Mouse (Mus musculus): ENCODE measurements at regions not wholly inside any gene's neighbourhood (a gene's known extent, or its start where the extent isn't known, plus 50 kb on each side); places are given as distances from the start of the nearest gene placed in this dataset.
A peak's percentile ranks its signal among the peaks of the same experiment; 100 is the strongest.

DNA sequence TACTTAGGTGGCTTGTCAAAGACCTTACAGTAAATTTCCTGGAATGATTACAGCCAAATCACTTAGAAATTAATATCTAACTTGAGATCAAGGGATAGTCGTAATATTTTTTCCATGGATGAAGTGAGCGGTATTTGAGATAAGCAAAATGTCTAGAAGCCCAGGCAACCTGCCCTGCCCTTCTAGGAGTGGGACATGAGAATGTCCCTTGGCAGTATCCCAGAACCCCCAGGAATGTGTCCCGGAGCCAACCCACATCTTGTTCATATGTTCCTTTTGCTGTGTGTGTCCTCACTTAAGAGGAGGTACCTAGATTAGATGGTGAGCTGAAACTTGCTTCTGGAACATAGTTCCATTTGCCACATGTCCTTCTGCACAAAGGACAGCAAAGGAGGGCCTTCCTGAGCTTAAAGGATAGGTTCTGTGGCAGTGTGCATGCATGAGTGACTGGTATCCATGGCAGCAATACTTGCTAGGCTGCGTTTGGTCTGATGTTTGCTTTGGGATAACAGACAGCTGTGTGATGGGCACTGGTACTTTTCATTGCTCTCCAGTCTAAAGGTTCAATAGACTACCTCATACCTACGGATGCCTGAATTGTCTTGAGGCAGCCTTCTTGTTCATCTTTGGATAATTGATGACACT, 231.0 kb upstream of the Krr1 start:
- H3K27ac ChIP-seq (replicated peaks) = no peak overlapping the region
- peaks cover 5% of the 10 kb centered on the region; the same call in 1 of the 2 replicates for H3K4me1 ChIP-seq (replicated peaks)
- WGBS = 55% methylated on average over 5 of the region's 5 CpGs
- ATAC-seq (ENCODE audit: low FRiP score, low read depth) = no peak
- H3K36me3 ChIP-seq = no peaks in the 10 kb centered on the region
- no peak overlapping the region for H3K9ac ChIP-seq
- no peaks in the 10 kb centered on the region for H3K27me3 ChIP-seq
- no peaks in the 10 kb centered on the region for H3K9me3 ChIP-seq
- no peak overlapping the region for H3K4me3 ChIP-seq
- no peak overlapping the region for H3K4me2 ChIP-seq

DNA sequence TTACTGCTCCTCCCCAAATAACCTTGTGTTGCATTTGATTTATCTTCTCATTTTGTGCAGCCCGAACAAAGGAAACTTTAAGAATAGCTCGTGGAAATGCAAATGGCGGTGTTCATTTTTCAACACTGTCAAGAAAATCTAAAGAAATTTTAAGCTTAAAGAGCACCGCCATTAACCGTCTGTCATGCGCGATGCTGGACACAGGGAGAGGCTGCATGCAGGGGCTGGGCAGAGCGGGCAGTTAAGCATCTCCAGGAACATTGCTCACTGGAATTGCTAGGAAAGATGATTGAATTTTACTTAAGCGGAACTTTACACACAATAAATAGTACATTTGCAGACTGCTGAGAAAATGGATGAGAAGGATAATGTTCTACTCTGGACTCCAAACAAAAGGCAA, 229.2 kb upstream of the Krr1 start:
- ATAC-seq (ENCODE audit: low FRiP score, low read depth) = no peak
- WGBS = 40% methylated on average over 9 of the region's 9 CpGs
- no peaks in the 10 kb centered on the region for H3K36me3 ChIP-seq
- H3K27me3 ChIP-seq = no peaks in the 10 kb centered on the region
- H3K27ac ChIP-seq (replicated peaks) = no peak overlapping the region
- no peak overlapping the region for H3K9ac ChIP-seq
- peaks cover 5% of the 10 kb centered on the region; the same call in 1 of the 2 replicates for H3K4me1 ChIP-seq (replicated peaks)
- H3K9me3 ChIP-seq = no peaks in the 10 kb centered on the region
- H3K4me2 ChIP-seq = 0 out of 2 replicates have a peak overlapping the region, but pooled peaks have one; percentile 5
- H3K4me3 ChIP-seq = no peak overlapping the region

- Histone ChIP-seq H3K36me3 (no peaks in the 10 kb centered on the region), H3K4me2 (no peak overlapping the region), H3K9ac (no peak overlapping the region), H3K4me3 (no peak overlapping the region), H3K27me3 (no peaks in the 10 kb centered on the region), H3K4me1 (replicated peaks) (peaks cover 5% of the 10 kb centered on the region; the same call in 1 of the 2 replicates), H3K9me3 (no peaks in the 10 kb centered on the region), H3K27ac (replicated peaks) (no peak overlapping the region)
- WGBS = 92% methylated on average over 3 of the region's 3 CpGs
- ATAC-seq (ENCODE audit: low FRiP score, low read depth) = no peak
These were observed 227.3 kb upstream of the Krr1 start for GRCm38 (mm10) chr10:111745116-111745515.

- ATAC-seq (ENCODE audit: low FRiP score, low read depth) = 0 out of 2 replicates have a peak, but pooled peaks have one; percentile 43
- no peaks in the 10 kb centered on the region for H3K9me3 ChIP-seq
- WGBS = 77% methylated on average over 12 of the region's 12 CpGs
These were observed 226.2 kb upstream of the Krr1 start for GRCm38 (mm10) chr10:111746067-111746878.

DNA sequence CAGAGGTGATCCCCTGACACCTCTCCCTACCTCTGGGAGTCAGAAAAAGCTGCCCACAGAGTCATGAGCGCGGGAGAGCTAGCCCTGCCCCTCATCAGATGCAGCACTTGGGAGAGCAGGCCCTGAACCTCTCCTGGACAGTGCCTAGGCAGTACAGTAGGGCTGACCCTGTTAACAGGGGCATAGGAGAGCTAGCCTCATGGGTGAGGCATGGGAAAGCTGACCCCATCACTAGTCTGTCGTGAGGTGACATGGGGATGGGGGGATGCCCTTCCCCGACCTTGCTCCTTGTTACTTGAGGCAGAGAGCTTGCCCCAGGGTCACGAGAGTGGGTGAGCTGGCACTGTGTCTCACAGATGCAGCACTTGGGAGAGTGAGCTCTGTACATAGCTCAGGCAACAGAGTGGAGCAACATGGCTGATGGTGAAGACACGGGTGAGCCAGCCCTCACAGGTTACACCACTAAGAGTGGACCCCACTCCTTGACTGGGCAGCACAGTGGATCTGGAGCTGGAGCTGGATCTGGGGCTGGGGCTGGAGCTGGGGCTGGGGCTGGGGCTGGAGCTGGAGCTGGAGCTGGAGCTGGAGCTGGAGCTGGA, 225.5 kb upstream of the Krr1 start:
- peak; percentile 37; the same call in 1 of the 2 replicates for ATAC-seq (ENCODE audit: low FRiP score, low read depth)
- no peak overlapping the region for H3K9ac ChIP-seq
- WGBS = 89% methylated on average over 6 of the region's 6 CpGs
- no peak overlapping the region for H3K27ac ChIP-seq (replicated peaks)
- no peaks in the 10 kb centered on the region for H3K27me3 ChIP-seq
- no peak overlapping the region for H3K4me2 ChIP-seq
- no peaks in the 10 kb centered on the region for H3K9me3 ChIP-seq
- H3K36me3 ChIP-seq = no peaks in the 10 kb centered on the region
- no peak overlapping the region for H3K4me3 ChIP-seq
- H3K4me1 ChIP-seq (replicated peaks) = no peaks in the 10 kb centered on the region

More at GRCm38 (mm10) chr10:111746067-111746878, 226.2 kb upstream of the Krr1 start:
- H3K4me2 ChIP-seq = no peak overlapping the region
- H3K4me1 ChIP-seq (replicated peaks) = 0 out of 2 replicates have a peak, but pooled peaks cover 4% of the 10 kb centered on the region
- no peaks in the 10 kb centered on the region for H3K36me3 ChIP-seq
- H3K4me3 ChIP-seq = no peak overlapping the region
- H3K9ac ChIP-seq = no peak overlapping the region
- no peak overlapping the region for H3K27ac ChIP-seq (replicated peaks)
- no peaks in the 10 kb centered on the region for H3K27me3 ChIP-seq

DNA sequence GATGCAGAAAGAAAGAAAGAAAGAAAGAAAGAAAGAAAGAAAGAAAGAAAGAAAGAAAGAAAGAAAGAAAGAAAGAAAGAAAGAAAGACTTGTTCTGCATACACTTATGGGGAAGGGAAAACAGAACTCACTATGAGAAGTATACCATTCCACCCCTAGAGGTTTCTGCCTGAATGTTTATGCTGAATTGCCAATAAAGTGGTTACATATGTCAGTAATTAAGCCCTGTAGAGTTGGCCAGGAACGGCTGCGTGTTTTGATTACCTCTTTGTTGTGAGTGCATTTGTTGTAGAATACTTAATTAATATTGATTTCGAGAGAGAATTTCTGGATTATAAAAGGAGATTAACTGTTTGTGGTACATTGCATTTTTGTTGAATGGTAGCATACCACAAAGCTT, 224.0 kb upstream of the Krr1 start:
- Histone ChIP-seq H3K27me3 (no peaks in the 10 kb centered on the region), H3K4me3 (no peak overlapping the region), H3K4me2 (no peak overlapping the region), H3K27ac (replicated peaks) (no peak overlapping the region), H3K4me1 (replicated peaks) (no peaks in the 10 kb centered on the region), H3K36me3 (no peaks in the 10 kb centered on the region), H3K9me3 (no peaks in the 10 kb centered on the region), H3K9ac (no peak overlapping the region)
- 35% methylated on average over 3 of the region's 3 CpGs for WGBS
- ATAC-seq (ENCODE audit: low FRiP score, low read depth) = no peak

DNA sequence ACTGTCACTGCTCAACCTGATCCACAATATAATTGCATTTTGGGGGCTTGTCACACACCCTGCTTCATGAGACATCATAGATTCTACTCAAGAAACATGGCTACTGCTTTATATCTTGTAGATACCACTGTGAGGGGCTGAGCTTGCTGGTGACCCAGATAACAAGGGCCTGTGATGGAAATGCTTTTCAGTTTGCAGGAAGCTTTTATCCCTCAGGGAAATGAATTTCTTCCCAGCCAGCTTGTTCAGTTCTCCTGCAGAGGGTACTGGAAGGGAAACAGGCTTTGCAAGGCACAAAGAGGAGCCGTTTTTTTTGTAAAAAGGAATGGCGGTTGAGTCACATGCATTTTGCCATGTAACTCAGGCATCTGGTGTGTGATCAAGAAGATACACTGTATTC, 218.8 kb upstream of the Krr1 start:
- H3K4me1 ChIP-seq (replicated peaks) = no peaks in the 10 kb centered on the region
- no peak overlapping the region for H3K9ac ChIP-seq
- no peak overlapping the region for H3K4me2 ChIP-seq
- WGBS = 83% methylated on average over 2 of the region's 2 CpGs
- no peaks in the 10 kb centered on the region for H3K36me3 ChIP-seq
- no peaks in the 10 kb centered on the region for H3K27me3 ChIP-seq
- no peak overlapping the region for H3K27ac ChIP-seq (replicated peaks)
- no peaks in the 10 kb centered on the region for H3K9me3 ChIP-seq
- no peak overlapping the region for H3K4me3 ChIP-seq
- ATAC-seq (ENCODE audit: low FRiP score, low read depth) = no peak

GRCm38 (mm10) chr10:111755964-111756363, 216.5 kb upstream of the Krr1 start:
- Histone ChIP-seq H3K9ac (no peak overlapping the region), H3K9me3 (no peaks in the 10 kb centered on the region), H3K4me2 (no peak overlapping the region), H3K4me3 (no peak overlapping the region), H3K36me3 (no peaks in the 10 kb centered on the region), H3K27me3 (no peaks in the 10 kb centered on the region), H3K4me1 (replicated peaks) (no peaks in the 10 kb centered on the region), H3K27ac (replicated peaks) (no peak overlapping the region)
- no peak for ATAC-seq (ENCODE audit: low FRiP score, low read depth)
- WGBS = 89% methylated on average over 1 of the region's 1 CpGs

DNA sequence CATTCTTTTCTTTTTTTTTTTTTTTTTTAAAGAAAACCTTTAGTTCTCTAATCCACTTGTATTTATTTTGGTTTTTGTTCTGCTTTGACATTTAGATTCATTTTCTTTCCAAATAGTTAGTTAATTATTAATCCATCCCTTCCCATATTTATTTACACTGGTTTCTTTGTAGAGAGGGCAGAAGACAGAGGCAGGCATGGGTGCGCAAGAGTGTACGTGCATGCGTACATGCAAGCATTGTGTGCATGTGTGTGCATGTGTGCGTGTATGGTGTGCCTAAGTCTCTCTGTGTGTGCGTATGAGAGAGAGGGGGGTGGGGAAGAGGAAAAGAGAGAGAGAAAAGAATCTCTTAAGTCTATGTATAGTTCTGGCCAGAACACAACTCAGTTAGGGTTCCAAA, 215.9 kb upstream of the Krr1 start:
- Histone ChIP-seq H3K27me3 (no peaks in the 10 kb centered on the region), H3K9ac (no peak overlapping the region), H3K4me1 (replicated peaks) (no peaks in the 10 kb centered on the region), H3K9me3 (no peaks in the 10 kb centered on the region), H3K36me3 (no peaks in the 10 kb centered on the region), H3K27ac (replicated peaks) (no peak overlapping the region), H3K4me2 (no peak overlapping the region), H3K4me3 (no peak overlapping the region)
- WGBS = 95% methylated on average over 5 of the region's 5 CpGs
- ATAC-seq (ENCODE audit: low FRiP score, low read depth) = no peak

DNA sequence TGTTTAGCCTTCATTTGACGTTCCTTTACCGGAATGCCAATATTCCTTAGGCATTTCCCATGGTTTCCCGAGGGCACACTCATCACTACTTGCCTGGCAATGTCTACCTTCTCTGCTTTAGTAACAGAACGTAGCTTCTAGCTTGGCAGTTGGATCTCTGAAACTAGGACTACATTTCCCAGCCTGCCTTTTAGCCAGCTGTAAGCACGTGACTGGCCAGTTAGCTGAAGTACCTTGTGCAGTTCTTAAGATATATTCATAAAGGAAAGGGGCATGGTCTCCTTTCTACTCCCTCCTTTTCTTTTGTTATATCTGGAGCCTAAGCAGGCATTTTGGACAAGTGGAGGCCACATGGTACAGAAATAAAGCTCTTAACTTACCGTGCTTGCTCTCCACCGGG, 214.8 kb upstream of the Krr1 start:
- 0 out of 2 replicates have a peak, but pooled peaks have one; percentile 34 for ATAC-seq (ENCODE audit: low FRiP score, low read depth)
- Histone ChIP-seq H3K9ac (no peak overlapping the region), H3K4me3 (no peak overlapping the region), H3K36me3 (no peaks in the 10 kb centered on the region), H3K27ac (replicated peaks) (no peak overlapping the region), H3K4me1 (replicated peaks) (no peaks in the 10 kb centered on the region), H3K9me3 (no peaks in the 10 kb centered on the region), H3K4me2 (no peak overlapping the region), H3K27me3 (no peaks in the 10 kb centered on the region)
- WGBS = 80% methylated on average over 7 of the region's 7 CpGs

DNA sequence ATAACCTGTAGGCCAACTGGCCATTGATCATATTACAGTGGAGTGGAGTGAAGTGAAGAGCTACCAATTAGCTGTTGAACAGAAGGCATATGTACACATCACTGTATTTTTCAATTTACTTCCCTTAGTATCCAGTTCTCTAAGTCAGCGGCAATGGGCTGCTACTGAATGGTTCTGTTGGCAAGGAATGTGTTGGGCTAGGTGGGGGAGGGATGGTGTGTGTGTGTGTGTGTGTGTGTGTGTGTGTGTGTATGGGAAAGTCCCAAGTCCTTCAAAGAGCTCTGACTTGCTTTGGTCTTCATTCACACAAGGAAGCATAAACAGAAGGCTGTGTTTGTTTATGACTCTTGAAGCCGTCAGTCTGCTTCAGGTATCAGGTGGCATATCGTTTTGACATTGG, 213.0 kb upstream of the Krr1 start:
- 89% methylated on average over 3 of the region's 3 CpGs for WGBS
- H3K9ac ChIP-seq = no peak overlapping the region

More for the DNA sequence above, 213.0 kb upstream of the Krr1 start:
- no peaks in the 10 kb centered on the region for H3K4me1 ChIP-seq (replicated peaks)
- no peak overlapping the region for H3K27ac ChIP-seq (replicated peaks)
- H3K36me3 ChIP-seq = no peaks in the 10 kb centered on the region
- no peaks in the 10 kb centered on the region for H3K9me3 ChIP-seq
- no peaks in the 10 kb centered on the region for H3K27me3 ChIP-seq
- no peak overlapping the region for H3K4me2 ChIP-seq
- no peak overlapping the region for H3K4me3 ChIP-seq
- no peak for ATAC-seq (ENCODE audit: low FRiP score, low read depth)

All from hindbrain, embryonic 15.5 days (tissue).